Mouse (Mus musculus): ENCODE measurements around the gene Jmjd8. TPM values are rescaled to one million over a fixed set of nuclear protein-coding genes. Genes with fewer than 3 reads are reported as not detected.
A peak's percentile ranks its signal among the peaks of the same experiment; 100 is the strongest.

Gene Jmjd8
- polyA plus RNA-seq, 1 experiment from 2014 or later = 40.6 TPM

DNA sequence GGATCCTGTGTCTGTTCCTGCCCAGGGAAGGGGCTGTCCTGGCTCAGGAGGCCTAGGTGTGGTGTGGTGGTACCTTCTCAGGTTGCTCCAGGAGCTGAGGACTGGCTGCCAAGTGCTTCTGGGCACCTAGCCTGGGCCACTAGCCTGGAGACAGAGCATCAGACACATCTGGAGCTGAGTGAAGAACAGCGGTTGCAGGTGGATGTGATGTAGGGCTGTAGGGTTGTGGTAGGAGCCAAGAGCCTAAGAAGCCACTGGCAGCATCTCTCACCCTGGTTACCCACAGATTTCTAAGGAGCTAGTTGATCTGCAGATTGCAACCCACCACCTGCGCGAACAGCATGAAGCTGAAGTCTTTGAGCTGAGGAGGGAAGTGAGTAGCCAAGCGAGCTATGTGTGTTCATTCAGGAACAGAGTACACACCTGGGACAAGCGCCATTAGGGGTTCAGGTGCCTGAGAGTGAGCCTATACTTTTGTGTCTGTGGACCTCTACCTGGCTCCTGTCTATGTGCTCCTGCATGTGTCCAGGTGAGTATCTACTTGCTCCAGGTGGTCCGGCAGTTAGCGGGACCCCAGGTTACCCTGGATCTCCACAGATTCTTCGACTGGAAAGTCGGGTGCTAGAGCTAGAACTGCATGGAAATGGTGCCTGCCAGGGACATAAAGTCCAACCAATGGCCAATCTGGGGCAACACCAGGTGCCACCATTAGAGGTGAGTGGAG is 41.7 kb upstream of the Jmjd8 start:
- WGBS = 92% methylated on average over 9 of the region's 9 CpGs
- ATAC-seq (ENCODE audit: insufficient read depth) (no peak), DNase-seq (no peak)
- no peak overlapping the region for H3K9ac ChIP-seq
- peaks cover 9% of the 10 kb centered on the region for H3K4me1 ChIP-seq (ENCODE audit: insufficient read depth)
- no peak for TF ChIP-seq CTCF (IDR thresholded peaks at IDR 0.05; ENCODE audit: low read depth)
- H3K4me3 ChIP-seq (ENCODE audit: low read depth, low read length) = no peak overlapping the region
- no peak overlapping the region for H3K27ac ChIP-seq (ENCODE audit: low read depth)
- no peaks in the 10 kb centered on the region for H3K9me3 ChIP-seq (ENCODE audit: low read depth, low read length)
- no peaks in the 10 kb centered on the region for H3K27me3 ChIP-seq (ENCODE audit: insufficient read depth, low read length)
- H3K4me2 ChIP-seq = no peak overlapping the region
- H3K36me3 ChIP-seq (ENCODE audit: insufficient read depth) = peaks cover 49% of the 10 kb centered on the region

DNA sequence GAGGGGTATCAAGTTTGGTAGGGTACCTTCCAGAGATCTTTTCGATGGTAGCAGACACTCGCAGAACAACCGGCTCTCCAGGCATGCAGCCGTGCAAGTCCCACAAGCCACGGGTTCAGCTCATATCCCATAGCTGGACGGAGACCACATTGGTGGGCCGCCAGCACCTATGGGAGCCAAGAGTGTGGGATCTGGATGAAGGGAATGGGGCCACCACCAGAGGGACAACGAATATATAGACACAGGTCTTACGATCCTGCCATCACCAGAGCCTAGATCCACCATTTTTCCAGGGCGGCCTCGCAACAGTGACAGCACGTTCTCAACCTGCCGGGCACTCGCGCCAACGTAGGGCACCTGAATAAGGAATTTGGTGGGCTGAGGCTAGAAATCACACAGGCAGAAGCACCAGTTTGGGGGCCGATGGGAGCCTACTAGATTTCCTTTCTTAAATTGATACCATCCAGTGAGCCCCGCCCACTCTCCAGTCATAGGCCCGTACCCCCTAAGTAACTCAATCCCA is 37.3 kb upstream of the Jmjd8 start:
- WGBS = 24% methylated on average over 19 of the region's 19 CpGs
- Histone ChIP-seq H3K27me3 (ENCODE audit: insufficient read depth, low read length) (no peaks in the 10 kb centered on the region), H3K9ac (peak overlapping the region; percentile 71), H3K4me2 (peak overlapping the region; percentile 67), H3K4me3 (ENCODE audit: low read depth, low read length) (peak overlapping the region; percentile 74), H3K9me3 (ENCODE audit: low read depth, low read length) (no peaks in the 10 kb centered on the region), H3K27ac (ENCODE audit: low read depth) (peak overlapping the region; percentile 94), H3K36me3 (ENCODE audit: insufficient read depth) (peaks cover 36% of the 10 kb centered on the region), H3K4me1 (ENCODE audit: insufficient read depth) (peaks cover 14% of the 10 kb centered on the region)
- DNase-seq = peak; percentile 77
- TF ChIP-seq CTCF (IDR thresholded peaks at IDR 0.05; ENCODE audit: low read depth) = peak; percentile 43
- no peak; the same call in 1 of the 2 replicates for ATAC-seq (ENCODE audit: insufficient read depth)

DNA sequence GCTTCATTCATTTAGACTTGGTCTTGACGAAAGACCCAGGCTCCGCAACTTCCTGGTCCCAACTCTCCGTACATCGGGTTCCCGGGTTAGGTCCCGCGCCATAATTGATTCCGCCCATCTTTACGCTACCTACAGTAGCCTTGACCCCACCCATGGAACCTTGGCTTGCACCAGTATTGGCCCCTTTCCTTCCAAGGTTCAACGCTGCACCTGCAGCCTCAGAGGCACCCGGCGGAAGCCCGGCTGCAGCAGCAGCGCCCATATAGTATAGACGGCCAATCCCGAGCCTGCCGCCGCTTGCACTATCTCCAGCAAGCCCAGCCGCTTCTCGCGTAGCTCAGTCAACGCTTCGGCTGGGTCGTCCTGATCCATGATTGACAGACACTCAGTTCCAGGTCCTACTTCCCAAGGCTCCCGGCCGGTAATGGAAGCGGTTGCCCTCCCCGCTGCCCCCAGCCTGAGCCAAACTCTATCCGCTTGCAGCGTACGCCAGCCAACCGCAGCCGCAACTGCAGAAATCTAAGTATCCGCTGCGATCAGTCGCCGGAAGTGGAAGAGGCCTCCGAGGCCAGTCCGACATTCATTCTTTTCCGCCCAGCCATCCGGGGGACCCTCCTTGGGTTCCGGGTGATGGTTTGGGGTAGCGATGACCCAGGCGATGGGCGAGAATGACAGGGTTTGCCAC is 36.7 kb upstream of the Jmjd8 start:
- H3K27ac ChIP-seq (ENCODE audit: low read depth) = peak overlapping the region; percentile 94
- peak overlapping the region; percentile 67 for H3K4me2 ChIP-seq
- WGBS = under 1% methylated on average over 45 of the region's 45 CpGs
- peak overlapping the region; percentile 74 for H3K4me3 ChIP-seq (ENCODE audit: low read depth, low read length)
- H3K36me3 ChIP-seq (ENCODE audit: insufficient read depth) = peaks cover 34% of the 10 kb centered on the region
- H3K4me1 ChIP-seq (ENCODE audit: insufficient read depth) = peaks cover 14% of the 10 kb centered on the region
- H3K9me3 ChIP-seq (ENCODE audit: low read depth, low read length) = no peaks in the 10 kb centered on the region
- TF ChIP-seq CTCF (IDR thresholded peaks at IDR 0.05; ENCODE audit: low read depth) = no peak
- H3K9ac ChIP-seq = peak overlapping the region; percentile 71
- peak; percentile 68 for ATAC-seq (ENCODE audit: insufficient read depth)
- DNase-seq = peak; percentile 94
- H3K27me3 ChIP-seq (ENCODE audit: insufficient read depth, low read length) = no peaks in the 10 kb centered on the region

DNA sequence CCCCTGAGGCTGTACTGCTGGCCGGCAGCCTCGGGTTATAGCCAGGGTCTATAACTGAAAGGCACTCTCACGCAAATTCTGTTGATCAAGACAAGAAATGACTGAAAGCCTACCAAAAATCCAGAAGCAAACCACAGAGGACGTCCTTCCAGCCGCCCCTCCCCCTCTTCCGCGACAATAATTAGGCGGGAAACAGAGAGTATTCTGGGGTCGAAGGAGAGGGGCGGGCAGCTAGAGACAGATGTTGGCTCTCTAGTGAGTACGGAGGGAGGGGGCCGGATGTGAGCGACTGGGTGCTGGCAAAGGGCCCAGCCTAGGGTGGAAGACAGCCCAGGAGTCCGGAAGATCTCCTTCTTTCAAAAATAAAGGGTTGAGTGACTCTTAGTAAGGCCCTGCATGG is 36.1 kb upstream of the Jmjd8 start, which contains the start of gene Fam173a:
Fam173a (minus strand) TSS at position 287 of the 400 bp plus-strand sequence.
- peaks cover 14% of the 10 kb centered on the region for H3K4me1 ChIP-seq (ENCODE audit: insufficient read depth)
- H3K9me3 ChIP-seq (ENCODE audit: low read depth, low read length) = no peaks in the 10 kb centered on the region
- H3K27ac ChIP-seq (ENCODE audit: low read depth) = peak within 1 kb of the TSS; percentile 94
- peak within 1 kb of the TSS; percentile 67 for H3K4me2 ChIP-seq
- DNase-seq (peak; percentile 96), ATAC-seq (ENCODE audit: insufficient read depth) (peak; percentile 81)
- peak within 1 kb of the TSS; percentile 71 for H3K9ac ChIP-seq
- peak within 1 kb of the TSS; percentile 74 for H3K4me3 ChIP-seq (ENCODE audit: low read depth, low read length)
- peaks cover 31% of the 10 kb centered on the region for H3K36me3 ChIP-seq (ENCODE audit: insufficient read depth)
- no peaks in the 10 kb centered on the region for H3K27me3 ChIP-seq (ENCODE audit: insufficient read depth, low read length)
- WGBS = under 1% methylated on average over 14 of the region's 14 CpGs
- no peak for TF ChIP-seq CTCF (IDR thresholded peaks at IDR 0.05; ENCODE audit: low read depth)

DNA sequence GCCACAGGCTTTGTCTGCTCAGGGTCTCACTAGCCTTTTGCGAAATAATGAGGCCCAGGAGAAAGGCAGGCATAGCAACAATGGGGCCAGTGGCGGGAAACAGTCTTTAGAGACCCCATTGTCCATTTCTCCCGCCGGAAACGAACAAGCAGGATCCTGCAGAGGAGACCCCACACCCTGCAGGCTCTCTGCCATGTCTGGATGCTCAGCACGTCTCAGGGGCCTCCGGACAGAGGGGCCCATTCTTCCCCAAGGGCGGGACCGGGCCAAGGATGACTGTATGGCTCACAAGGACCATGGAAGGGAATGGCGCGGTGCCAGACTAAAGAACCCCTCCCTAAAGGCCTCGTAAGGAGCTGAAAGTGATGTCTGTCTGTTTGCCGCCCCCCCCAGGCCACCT is 34.5 kb upstream of the Jmjd8 start:
- Histone ChIP-seq H3K27ac (ENCODE audit: low read depth) (peak overlapping the region; percentile 27; the same call in 1 of the 2 replicates), H3K4me2 (peak overlapping the region; percentile 1; the same call in 1 of the 2 replicates)

DNA sequence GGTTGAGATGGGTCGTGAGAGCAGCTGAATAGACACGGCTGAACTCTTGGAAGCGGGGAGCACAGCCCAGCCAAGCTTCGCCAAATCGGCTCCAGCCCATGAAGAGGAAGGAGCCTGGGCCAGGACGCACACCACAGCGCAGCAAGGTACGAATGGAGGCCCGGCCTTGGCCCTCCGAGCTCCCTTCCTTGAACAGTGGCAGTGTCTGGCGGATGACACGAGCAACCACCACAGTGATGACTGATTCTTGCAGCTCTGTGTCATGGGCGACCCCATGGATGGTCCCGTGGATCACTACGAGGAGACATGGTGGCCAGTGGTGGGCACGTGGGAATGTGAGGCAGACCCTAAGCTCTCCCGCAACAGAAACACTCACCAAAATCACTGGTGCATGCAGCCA is 33.7 kb upstream of the Jmjd8 start:
- ATAC-seq (ENCODE audit: insufficient read depth) (no peak), DNase-seq (no peak)
- H3K9ac ChIP-seq = no peak overlapping the region
- 84% methylated on average over 17 of the region's 17 CpGs for WGBS
- H3K4me3 ChIP-seq (ENCODE audit: low read depth, low read length) = peak overlapping the region; percentile 61
- no peaks in the 10 kb centered on the region for H3K27me3 ChIP-seq (ENCODE audit: insufficient read depth, low read length)
- peaks cover 14% of the 10 kb centered on the region for H3K4me1 ChIP-seq (ENCODE audit: insufficient read depth)
- 0 out of 2 replicates have a peak, but pooled peaks cover 10% of the 10 kb centered on the region for H3K36me3 ChIP-seq (ENCODE audit: insufficient read depth)
- H3K27ac ChIP-seq (ENCODE audit: low read depth) = no peak overlapping the region
- no peaks in the 10 kb centered on the region for H3K9me3 ChIP-seq (ENCODE audit: low read depth, low read length)
- TF ChIP-seq CTCF (IDR thresholded peaks at IDR 0.05; ENCODE audit: low read depth) = no peak
- peak overlapping the region; percentile 98 for H3K4me2 ChIP-seq

More for the DNA sequence above, 34.5 kb upstream of the Jmjd8 start:
- Histone ChIP-seq H3K4me3 (ENCODE audit: low read depth, low read length) (no peak overlapping the region), H3K4me1 (ENCODE audit: insufficient read depth) (peaks cover 14% of the 10 kb centered on the region), H3K9me3 (ENCODE audit: low read depth, low read length) (no peaks in the 10 kb centered on the region), H3K36me3 (ENCODE audit: insufficient read depth) (peaks cover 17% of the 10 kb centered on the region; the same call in 1 of the 2 replicates), H3K9ac (no peak overlapping the region), H3K27me3 (ENCODE audit: insufficient read depth, low read length) (no peaks in the 10 kb centered on the region)
- WGBS = 70% methylated on average over 13 of the region's 13 CpGs
- ATAC-seq (ENCODE audit: insufficient read depth) (no peak), DNase-seq (no peak)
- no peak for TF ChIP-seq CTCF (IDR thresholded peaks at IDR 0.05; ENCODE audit: low read depth)
